Mouse (Mus musculus) liver, embryonic 11.5 days (tissue): ENCODE measurements around the gene Glra4. TPM values are rescaled to one million over a fixed set of nuclear protein-coding genes. Genes with fewer than 3 reads are reported as not detected.

ENCODE experiments used
- polyA plus RNA-seq: library from polyadenylated mRNA; unstranded; fragments of >200 nt; fragmentation: Nextera tagmentation; extraction: Ambion mirVana; gene quantifications from 2 replicates; pipeline ENCODE4 v1.2.1, GENCODE M21; 2014

The Glra4 gene
- polyA plus RNA-seq, 1 experiment from 2014 or later: 0.15 TPM

Other genes starting within 250 kb of the Glra4 start
- gene Kir3dl2, start 236.1 kb downstream of the Glra4 start, polyA plus RNA-seq: not detected in 2 replicates
- 1.6 and 1.9 TPM in 2 replicates for gene Tceal3, start 189.3 kb downstream of the Glra4 start, polyA plus RNA-seq
- 2.9 and 3.5 TPM in 2 replicates for gene Tceal1, start 72.2 kb downstream of the Glra4 start, polyA plus RNA-seq
- gene Morf4l2, start 36.5 kb downstream of the Glra4 start, polyA plus RNA-seq: 419 and 436 TPM in 2 replicates
- gene Plp1, start 42.5 kb upstream of the Glra4 start, polyA plus RNA-seq: 7.2 and 7.7 TPM in 2 replicates
- gene Rab9b, start 88.6 kb upstream of the Glra4 start, polyA plus RNA-seq: not detected in 2 replicates
- not detected in 2 replicates for gene H2bfm, start 147.2 kb upstream of the Glra4 start, polyA plus RNA-seq
- gene Tmsb15b2, start 195.4 kb upstream of the Glra4 start, polyA plus RNA-seq: 14.5 and 21.1 TPM in 2 replicates
- 1.8 and 2.8 TPM in 2 replicates for gene Tmsb15l, start 196.7 kb upstream of the Glra4 start, polyA plus RNA-seq
- gene Tmsb15b1, start 196.7 kb upstream of the Glra4 start, polyA plus RNA-seq: 6.2 and 8.4 TPM in 2 replicates
- 2.6 and 3.0 TPM in 2 replicates for gene Zcchc18, start 213.0 kb upstream of the Glra4 start, polyA plus RNA-seq